Mouse (Mus musculus): ENCODE data around the gene Hmcn1.

Hmcn1 gene

DNA sequence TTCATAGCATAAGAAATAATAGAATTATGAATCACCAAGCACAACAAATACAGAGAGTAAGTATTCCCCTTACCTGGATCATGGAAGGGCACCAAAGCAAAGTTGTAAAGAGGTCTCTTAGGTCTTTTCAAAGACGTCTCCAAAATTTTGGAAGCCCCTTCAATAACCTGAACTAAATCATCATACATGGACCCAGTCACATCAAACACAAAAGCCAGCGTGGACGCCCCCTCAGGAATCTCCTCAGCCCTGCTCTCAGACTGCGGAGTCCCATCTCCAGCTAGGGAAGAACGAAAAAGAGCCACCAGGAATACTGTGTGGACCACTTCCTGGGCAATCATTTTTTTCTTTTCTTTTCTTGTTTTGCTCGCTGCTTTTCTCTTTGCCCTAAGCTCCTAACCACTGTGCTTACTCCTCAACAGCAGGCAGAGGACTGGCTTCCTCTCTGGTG is 499 bp downstream of the Hmcn1 start:
- no peak for DNase-seq (ENCODE audit: low read depth, low spot score)

DNA sequence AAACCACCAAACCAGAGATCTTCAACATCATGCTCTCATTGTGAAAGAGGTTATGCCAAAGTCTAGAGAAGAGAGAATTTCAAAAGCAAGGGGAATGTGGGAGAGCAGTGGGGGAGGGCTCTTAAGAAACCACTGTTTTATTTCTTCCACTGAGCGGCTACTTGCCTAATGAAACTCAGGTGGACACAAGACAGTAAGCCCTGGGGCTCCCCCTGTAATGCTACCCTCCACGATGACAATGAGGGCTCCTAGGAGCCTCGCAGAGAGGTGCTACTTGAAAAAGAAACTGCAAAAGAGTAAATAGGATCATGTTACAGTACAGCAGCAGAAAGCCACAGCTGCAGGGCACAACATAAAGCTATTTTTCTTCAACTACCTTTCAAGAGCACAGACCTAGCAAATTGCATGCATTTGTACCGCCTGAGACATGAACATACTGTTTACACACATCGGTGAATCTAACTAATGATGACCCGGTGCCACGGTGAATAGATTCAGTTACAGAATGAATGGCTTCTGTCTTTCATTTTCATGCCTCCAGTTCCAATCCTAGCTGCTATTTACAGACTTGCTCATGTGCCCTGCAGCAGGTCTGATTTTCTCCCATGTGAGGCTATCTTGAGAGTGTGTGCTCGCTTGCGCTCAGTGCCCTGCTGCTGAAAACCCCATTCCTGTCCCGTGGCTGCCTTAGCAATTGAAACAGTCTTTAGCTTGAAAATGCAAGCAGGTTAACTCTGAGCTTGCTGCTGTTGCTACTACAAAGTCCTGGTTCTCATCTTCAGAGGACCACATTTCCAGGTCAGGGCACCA is 1.3 kb downstream of the Hmcn1 start:
- DNase-seq (ENCODE audit: low read depth, low spot score) = peak; percentile 33

DNA sequence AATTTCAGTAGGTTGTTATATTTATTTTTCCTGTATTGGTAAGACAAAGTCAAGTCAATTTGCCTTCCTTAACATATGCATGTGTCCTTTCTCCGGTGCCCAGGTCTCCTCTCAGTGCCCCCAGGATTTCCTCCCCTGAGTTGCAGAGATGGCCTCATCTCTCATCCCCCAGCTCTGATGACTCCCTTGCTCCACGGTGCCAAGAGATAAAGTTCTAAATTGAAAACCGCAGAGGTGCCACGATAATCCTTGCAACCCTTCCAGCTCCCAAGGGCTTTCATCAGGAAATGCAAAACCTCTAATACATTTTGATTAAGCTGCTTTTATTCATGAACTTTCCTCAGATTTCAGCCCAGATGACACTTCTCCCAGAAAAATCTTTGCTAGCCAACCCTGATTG is 8.3 kb downstream of the Hmcn1 start:
- no peak for DNase-seq (ENCODE audit: low read depth, low spot score)

DNA sequence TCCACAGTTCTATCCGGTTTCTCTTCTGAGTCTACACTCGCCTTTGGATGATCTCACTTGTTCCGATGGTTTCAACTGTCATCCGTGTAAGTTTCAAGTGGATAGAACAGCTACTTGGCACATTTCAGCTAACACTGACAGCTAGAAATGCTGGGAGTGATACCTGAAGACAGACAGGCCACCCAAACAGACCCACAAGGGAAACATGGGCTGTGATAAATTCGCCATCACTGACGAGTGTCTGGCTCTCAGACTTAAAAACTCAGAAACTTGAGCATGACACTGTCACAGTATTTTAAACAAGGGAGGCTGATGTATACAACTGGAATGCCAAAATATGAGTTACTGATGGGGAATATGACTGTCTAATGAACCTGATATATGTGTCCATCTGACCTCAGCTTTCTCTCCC is 9.1 kb downstream of the Hmcn1 start:
- DNase-seq (ENCODE audit: low read depth, low spot score) = no peak

DNA sequence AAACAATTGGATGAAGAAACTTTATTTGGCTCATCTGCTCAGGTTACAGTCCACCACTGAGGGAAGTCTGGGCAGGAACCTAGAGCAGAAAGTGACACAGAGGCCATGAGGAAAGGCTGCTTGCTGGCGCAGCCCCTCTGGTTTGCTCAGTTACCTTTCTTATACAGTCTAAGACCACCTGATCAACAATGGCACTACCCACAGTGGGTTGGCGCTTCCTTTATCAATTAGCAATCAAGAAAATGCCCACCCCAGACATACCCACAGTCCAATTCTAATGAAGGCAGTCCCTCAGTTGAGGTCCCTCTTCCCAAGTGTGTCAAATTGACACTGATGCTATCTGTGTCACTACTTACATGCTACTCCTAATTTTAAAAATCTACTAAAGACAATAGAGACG is 14.6 kb downstream of the Hmcn1 start:
- DNase-seq (ENCODE audit: low read depth, low spot score) = no peak

DNA sequence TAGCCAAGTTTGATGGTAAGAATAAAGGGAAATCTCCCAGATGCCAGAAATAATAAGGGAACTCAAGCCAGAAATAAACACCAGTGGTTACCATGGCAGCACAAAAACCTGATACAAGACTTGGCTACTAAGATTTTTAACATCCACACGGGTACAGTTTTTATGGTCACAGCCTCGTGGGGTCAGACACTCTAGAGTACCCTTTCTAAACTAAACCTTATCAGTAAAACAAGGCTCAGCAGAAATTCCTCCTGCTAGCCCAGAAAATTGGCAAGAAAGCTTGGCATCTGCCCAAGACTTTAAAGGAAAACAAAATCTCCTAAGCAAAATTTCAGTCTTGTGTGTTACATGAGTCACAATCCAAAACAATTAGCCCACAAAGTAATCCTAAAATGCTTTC is 17.0 kb downstream of the Hmcn1 start:
- peak; percentile 22 for DNase-seq (ENCODE audit: low read depth, low spot score)

DNA sequence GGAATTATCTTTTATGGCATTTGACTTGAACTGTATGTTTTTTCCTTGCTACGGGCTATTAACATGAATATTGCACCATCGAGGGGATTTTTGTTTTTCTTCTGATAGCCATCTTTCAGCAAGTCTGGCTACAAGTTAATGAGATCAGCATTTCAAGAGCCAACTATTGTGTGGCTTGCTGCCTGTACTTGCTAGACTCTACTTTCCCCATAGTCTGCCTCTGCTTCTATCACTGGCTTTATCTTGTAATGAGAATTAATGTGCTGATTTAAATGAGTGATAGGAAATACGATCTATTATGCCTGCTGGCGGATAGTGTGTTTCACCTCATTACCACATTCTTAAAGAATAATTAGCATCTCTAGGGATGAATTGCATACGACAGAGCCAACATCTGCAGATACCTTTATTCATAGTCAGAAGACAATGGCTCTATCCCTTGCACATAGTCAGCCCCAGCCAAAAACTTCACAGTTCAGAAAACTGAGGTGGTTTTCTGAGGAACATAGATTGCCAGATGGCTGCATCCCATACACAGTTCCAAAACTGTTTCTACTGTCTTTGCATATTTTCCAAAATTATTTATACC is 33.7 kb downstream of the Hmcn1 start:
- peak; percentile 11 for DNase-seq (ENCODE audit: low read depth, low spot score)

DNA sequence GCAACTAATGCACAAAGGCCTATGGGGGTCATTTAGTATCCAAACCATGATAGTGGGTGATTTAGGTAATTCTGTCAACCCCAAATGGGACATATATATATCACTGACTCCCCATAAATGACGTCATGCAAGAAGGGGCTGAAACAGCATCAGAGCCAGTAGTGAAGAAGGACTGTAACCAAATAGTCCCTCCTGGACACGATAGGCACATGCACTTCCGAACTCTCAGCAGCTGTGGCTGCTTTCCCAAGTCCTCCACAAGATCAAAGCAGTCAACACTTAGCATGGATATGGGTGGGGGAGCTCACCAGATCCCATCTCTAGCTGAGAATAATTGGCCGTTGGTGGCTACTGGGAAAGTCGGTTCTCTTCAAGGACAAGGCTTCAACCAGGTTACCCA is 42.2 kb downstream of the Hmcn1 start:
- DNase-seq (ENCODE audit: low read depth, low spot score) = no peak

DNA sequence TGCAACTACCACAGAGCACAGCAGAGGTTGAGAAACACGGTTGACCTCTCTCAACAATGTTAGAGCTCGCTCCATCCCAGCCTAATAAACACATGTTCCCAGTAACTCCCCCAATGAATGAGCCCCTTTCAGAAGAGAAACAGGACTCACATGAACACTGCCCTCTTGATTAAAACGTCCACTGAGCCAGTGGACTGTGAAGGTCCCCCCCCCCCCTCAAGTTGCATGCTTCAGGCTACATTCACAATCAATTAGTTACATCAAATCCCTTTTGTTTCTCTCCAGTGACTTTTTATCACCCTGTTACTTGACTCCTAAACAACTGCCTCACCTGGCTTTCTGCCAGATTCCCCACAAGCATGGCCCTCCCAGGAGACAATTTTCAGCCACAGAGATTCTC is 43.2 kb downstream of the Hmcn1 start:
- DNase-seq (ENCODE audit: low read depth, low spot score) = peak; percentile 19

DNA sequence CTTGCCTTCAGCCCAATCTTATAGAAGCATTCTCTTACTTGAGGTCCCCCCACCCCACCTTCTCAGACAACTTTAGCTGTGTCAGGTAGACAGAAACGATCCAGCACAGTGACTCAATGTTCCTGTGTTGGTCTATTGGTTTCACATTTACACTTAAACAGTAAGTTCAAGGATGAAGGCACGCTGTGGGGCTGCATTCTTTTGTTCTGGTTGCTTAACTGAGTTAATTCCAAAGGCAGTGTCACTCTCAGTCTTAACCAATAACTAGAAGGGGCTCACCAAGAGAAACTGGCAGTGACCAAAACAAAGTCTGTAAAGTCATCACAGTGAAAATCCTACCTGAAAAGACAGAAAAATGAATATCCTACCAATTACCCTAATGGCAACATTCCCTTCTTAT is 44.3 kb downstream of the Hmcn1 start:
- peak; percentile 59 for DNase-seq (ENCODE audit: low read depth, low spot score)

DNA sequence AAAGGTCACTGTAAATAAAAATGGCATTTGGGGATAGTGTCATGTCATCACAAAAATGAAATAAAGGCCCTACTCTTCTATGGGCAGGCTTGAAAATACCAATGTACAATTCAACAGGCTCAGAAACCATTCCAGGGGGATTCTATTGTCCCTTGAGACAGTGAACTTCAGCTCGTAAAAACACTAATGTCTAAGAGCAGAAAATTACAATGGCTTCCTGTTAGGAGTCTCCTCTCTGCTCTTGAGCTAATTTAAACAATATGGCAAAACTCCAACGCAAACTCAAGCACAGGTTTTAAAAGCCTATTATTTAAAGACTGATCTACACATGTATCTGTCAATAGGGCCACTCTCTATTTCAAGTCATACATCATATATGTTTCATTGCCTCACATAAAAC is 49.6 kb downstream of the Hmcn1 start:
- no peak for DNase-seq (ENCODE audit: low read depth, low spot score)

DNA sequence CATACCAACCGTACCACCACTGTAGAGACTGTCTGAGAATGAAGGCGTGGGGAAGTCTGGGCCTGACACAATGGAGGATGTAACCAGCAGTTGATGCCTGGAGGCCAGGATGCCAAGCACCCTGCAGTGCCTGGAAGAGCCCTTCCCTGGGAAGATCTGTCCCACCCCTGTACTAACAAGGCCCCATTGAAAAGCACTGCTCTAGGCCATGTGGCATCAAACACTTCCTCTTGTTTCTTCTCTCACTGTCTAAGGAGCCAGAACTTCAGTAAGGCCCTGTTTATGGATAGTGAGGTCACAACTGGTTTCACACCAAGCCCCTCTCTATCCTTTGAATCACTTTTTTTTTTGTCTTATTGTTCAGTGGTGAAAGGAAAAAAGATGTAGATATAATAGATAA is 51.1 kb downstream of the Hmcn1 start:
- DNase-seq (ENCODE audit: low read depth, low spot score) = no peak

DNA sequence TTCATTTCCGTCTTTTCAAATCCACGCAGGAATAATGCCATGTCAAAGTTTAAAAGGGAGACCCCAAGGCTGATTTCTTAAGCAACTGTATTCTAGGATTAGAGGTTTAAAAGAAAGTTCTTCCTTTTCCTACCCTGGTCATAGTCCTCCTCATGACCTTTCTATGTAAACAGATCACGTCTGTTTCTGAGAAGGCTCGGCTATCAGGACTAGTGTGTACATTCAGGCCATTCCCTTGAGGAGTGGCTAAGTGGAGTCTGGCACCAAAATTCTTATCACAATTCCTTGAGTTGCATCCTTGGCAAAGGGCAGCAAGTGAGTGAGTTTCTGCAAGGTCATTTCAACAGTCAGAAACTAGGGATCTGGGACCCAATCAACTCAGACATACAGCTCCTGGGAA is 56.4 kb downstream of the Hmcn1 start:
- DNase-seq (ENCODE audit: low read depth, low spot score) = no peak

DNA sequence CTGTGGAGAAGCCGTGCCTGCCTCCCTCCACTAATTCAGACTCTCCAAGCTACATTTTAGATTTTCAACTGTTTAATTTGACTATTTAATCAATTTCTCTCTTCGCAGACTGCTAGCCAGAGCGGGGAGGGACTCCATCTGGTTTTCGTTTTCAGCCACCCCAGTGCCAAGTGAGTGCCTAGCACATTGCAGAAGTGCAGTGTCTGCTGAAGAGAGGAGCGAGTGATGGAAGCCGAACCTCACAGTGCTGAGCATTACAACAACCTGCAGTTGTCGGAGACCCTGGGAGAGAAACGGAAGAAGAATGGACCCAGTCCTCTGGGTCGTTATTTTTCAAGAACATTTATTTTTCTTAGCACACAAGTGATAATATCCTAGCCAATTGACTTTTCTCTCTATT is 59.6 kb downstream of the Hmcn1 start:
- no peak for DNase-seq (ENCODE audit: low read depth, low spot score)

DNA sequence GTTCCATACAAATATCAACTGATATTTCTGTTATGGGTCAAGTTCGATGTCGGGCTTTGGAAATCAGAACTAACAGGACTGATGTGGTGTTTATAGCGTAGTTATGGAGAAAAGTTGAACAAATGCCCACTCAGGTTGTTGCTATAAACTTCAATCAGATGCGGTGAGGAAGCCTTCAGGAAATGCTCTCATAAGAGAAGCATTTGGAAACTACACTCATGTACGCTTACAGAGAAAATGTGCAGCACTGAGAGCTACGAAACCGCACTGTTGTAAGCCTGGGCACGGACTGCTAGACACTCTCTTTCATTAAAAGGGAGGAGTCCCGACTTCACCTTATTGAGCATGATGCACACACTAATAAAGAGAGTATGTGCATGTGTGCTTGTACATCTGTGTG is 72.4 kb downstream of the Hmcn1 start:
- no peak for DNase-seq (ENCODE audit: low read depth, low spot score)

DNA sequence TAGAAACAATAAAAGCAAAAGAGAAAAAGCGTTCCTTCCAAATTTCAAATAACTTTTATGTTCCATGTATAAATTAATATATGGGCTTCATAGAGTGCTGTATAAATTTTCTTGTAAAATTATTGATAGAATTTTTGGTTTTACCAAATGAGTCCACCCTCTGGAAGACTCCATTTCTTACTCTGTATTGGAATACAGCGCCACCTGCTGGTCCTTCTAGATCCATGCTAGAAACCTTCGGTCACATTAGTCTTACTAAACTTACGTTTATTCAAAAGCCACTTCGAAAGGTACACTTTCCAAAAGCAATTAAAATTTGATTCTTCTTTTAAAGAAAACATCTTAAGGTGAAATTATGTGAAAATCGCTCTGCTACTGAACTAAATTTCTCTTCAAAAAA is 73.0 kb downstream of the Hmcn1 start:
- peak; percentile 64 for DNase-seq (ENCODE audit: low read depth, low spot score)

DNA sequence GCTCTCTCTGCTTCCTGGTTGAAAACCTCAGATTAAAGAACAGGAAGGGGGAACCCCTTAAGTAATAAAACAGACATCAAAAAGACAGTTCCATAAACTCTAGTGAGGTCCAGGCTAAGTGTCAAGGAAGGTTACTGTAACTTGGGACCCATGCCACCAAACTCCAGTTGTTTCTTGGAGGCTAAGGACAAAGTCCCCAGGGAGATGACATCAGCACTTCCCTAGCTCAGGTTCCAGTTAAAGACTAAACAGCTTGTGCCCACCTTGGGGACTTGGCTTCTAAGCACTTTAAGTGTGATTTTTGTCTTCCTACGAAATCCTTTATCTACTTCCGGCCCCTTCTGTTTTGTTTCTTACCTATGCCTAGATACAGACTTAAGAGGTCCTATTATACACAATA is 78.3 kb downstream of the Hmcn1 start:
- no peak for DNase-seq (ENCODE audit: low read depth, low spot score)

DNA sequence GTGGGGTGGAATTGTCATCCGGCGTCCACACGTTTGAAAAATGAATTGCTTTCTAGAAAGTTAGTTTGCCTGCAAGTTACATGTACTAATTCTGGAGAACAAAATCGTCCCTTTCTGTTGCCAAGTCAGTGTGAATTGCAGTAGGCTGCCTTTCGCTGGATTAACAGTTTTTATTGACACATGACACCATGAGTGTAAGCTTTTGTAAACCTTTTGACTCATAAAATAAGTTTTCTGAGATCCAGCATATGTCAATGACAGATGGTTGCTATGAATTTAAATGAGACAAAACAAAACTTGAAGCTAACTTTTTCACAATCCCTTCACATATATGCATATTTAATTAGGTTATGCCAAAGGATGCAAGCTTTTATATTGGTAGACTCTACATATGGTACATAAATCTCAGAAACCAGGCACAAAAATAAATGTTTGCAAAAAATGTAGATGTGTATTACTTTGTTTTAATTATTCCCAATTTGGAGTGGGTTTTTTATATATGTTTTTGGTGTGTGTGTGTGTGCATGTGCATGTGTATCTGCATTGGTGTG is 79.6 kb downstream of the Hmcn1 start:
- no peak for DNase-seq (ENCODE audit: low read depth, low spot score)

DNA sequence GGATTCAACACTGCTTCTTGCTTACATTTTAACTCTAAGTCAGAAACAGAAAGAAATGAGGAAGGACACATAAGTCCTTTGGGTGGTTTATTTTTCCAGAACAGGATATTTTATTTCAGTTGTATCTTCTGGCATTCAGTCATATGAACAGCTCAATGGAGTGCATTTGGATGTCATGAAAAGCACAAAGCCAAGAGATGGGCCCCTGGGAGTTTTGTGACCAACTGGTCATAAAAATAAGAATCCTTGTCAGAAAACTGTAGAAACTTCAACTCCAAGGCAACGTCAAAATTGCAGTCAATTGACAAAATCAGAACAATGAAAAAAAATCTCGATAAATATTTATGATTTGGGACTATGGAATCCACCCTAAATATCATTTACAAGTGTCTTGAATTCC is 83.6 kb downstream of the Hmcn1 start:
- no peak for DNase-seq (ENCODE audit: low read depth, low spot score)

DNA sequence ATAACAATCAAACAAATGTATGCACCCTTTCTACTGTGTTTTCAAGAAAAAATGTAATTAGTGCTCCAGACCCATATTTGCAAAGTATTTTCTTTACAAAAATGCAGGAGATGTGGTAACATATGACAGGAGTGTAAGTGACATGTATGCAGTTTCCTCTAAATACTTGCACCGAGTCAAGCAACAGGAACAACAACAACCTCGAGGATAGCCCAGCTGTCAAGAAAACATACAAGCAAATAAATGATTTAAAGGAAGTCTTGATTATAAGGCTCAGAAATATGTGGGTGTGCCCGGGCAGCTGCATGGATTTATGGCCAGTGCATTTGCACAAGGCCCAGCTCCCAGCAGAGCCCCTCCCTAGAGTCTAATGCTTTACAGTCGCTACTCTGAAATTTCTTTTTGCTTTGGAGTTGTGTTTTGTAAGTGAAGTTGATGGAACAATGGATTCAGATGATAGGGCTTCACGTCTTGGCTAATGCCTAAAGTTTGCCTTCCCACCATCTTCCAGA is 99.5 kb downstream of the Hmcn1 start:
- no peak for DNase-seq (ENCODE audit: low read depth, low spot score)

DNA sequence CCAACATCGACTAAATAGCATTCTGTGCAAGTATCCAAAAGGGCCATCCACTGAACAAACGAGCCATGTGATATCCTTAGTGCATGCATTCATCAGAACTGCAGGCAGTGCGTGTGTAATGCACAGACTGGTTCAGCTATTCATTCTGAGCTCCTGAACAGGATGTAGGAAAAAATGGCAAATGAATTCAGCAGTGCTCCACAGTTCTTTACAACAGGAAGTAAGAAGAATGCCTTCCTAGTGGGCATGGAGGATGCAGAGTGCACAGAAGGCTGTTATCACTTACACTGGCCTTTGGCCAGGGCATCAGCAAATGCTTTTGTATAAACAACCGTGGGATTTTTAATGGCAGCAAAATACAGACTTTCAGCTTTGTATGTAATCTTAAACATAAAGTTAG is 103.2 kb downstream of the Hmcn1 start:
- no peak for DNase-seq (ENCODE audit: low read depth, low spot score)

DNA sequence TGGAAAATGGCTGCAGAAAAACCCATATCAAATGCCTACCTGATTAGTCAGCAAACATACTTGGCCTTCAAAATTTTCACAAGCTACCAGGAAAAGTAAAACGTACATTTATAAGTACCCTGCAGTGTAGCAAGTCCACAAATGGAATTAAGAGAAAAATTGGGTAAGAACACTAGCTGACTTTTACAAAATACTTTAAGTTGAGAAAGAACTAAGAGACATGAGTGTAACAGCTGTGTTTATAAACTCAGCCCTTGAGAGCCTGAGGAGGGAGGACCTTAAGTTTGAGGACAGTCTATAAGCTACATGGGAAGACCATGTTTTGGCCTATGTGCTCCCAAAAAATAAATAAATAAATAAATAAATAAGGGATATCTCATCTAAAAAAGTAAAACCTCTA is 107.0 kb downstream of the Hmcn1 start:
- DNase-seq (ENCODE audit: low read depth, low spot score) = peak; percentile 33

DNA sequence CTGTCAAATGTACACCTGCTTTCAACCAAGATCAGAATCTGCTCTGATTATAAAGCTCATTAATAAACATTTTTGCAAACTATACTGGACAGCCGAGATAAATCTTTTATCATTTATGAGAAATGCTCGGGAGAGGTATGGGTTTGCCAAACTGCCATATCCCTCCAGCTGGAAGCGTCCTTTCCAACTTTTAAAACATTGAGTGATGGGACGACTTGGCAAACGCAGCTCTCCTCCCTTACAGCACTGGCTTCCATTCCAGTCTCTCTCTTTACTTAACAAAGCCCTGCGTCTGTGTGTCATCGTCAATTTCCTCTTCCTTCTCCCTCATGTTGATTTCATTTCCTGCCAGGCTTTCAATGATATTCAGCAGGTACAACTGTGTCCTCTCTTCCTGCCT is 114.8 kb downstream of the Hmcn1 start:
- DNase-seq (ENCODE audit: low read depth, low spot score) = no peak
